Mouse (Mus musculus) embryonic facial prominence, embryonic 10.5 days (tissue): ENCODE data around the gene Gm11020. TPM values are rescaled to one million over a fixed set of nuclear protein-coding genes. Genes with fewer than 3 reads are reported as not detected.
"Not testable (repeated sequence)": the region's sequence is repeated elsewhere in the genome, so short reads cannot be mapped to it uniquely, and the experiment has no call there.

Source experiments
- DNase-seq: peaks from one replicate; pipeline ENCODE4 v3.0.0-alpha.2; 2017; ENCODE audit warnings: low spot score
- H3K27ac ChIP-seq: fragments of 300-500 bp; sonication (generic); replicated peaks from 2 replicates; pipeline ENCODE4 v1.5.1; 2016; ENCODE audit warnings: mild to moderate bottlenecking
- H3K27me3 ChIP-seq: fragments of 300-500 bp; sonication (generic); replicated peaks from 2 replicates; pipeline ENCODE4 v1.6.1; 2016; ENCODE audit warnings: low read depth, mild to moderate bottlenecking; ENCODE audit not compliant: poor library complexity, severe bottlenecking
- H3K36me3 ChIP-seq: fragments of 300-500 bp; sonication (generic); replicated peaks from 2 replicates; pipeline ENCODE4 v1.6.1; 2016; ENCODE audit warnings: mild to moderate bottlenecking, moderate library complexity
- H3K4me1 ChIP-seq: fragments of 300-500 bp; sonication (generic); 2 replicates; pipeline ENCODE4 v1.6.1; 2016
- H3K4me3 ChIP-seq: fragments of 300-500 bp; sonication (generic); 2 replicates; pipeline ENCODE4 v1.5.1; 2016; ENCODE audit warnings: mild to moderate bottlenecking, moderate library complexity
- H3K9me3 ChIP-seq: fragments of 300-500 bp; sonication (generic); 2 replicates; pipeline ENCODE4 v1.6.1; 2016; ENCODE audit warnings: mild to moderate bottlenecking
- WGBS: fragments of 180-500 bp; shearing (Covaris S2); methylation state at CpG from one replicate; pipeline ENCODE4 v1.1.7; 2016; 5-methylcytosine and 5-hydroxymethylcytosine counted together
- polyA plus RNA-seq: library from polyadenylated mRNA; unstranded; fragments of >200 nt; fragmentation: Nextera tagmentation; extraction: Ambion mirVana; gene quantifications from 2 replicates; pipeline ENCODE4 v1.2.1, GENCODE M21; 2016

Gene Gm11020
- polyA plus RNA-seq = not detected in 2 replicates

DNA sequence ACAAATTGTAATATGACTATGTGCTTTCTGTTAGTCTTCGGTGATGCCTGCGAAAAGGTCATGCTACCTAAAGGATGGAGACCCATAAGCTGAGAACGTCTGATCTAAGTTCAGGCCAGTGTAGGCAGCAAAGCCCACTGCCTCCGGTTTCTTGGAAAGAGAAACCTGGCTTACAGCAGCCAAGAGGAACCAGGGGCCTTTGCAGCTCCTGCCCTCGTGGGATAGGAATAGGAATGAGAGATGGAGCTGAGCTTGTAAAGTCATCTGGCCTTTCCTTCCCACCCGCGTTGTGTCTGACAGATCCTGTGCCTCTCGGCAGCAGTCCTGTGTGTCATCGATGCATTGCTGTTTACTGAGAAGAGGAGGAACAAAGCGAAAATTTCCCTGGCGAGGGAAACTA, at the start of gene Gm11020:
TSS of gene Gm11020 (plus strand) at position 301 of the 400 bp plus-strand sequence.
- not testable (repeated sequence) for H3K4me1 ChIP-seq, H3K9me3 ChIP-seq, H3K27me3 ChIP-seq, H3K27ac ChIP-seq, DNase-seq, H3K4me3 ChIP-seq, H3K36me3 ChIP-seq
- 82% methylated on average over 11 of the region's 11 CpGs for WGBS

DNA sequence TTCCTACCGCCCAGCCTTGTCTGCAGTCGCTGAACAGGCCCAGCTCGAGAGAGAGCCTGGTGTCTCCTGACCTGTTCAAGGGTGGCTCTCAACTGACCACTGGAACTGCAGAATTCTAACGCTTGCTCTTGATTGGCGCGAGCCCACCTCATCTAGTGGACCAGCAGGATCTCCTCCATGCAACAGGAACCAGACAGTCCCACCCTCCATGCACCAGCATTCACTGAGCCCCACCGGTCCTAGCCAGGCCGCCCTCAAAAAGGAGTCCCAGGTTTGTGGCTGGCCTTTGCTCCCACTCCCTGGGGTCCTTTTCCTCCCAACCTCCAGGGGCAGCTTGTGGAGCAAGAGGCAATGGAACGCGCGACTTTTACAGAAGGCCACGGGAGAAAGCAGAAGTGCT, 28.3 kb upstream of the Gm11020 start, which contains the start of gene Cmtm2a:
TSS of gene Cmtm2a (minus strand) at position 101 of the 400 bp plus-strand sequence.
- H3K9me3 ChIP-seq, H3K27me3 ChIP-seq, DNase-seq, H3K4me1 ChIP-seq, H3K36me3 ChIP-seq, H3K27ac ChIP-seq, H3K4me3 ChIP-seq: not testable (repeated sequence)
- WGBS = 88% methylated on average over 12 of the region's 12 CpGs

DNA sequence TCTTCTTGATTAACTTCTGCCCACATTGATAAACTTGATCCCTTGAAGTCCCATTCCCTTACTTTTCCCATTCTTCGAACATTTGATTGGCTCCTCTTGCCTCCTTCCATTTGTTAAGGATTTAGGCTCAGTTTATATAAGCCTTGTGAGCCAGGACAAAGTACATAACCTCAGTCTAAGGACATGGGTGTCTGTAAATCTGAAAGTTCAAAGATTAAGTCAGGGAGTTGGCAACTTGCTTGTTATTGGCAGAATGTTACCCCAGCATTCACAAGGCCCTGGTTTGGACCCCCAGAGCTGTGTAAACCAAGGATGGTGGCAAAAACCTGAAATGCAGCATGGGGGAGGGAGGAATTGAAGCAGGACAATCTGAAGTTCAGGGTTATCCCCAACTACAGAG, 27.0 kb upstream of the Gm11020 start:
- no peak for DNase-seq
- 90% methylated on average over 1 of the region's 1 CpGs for WGBS
- no peaks in the 10 kb centered on the region for H3K9me3 ChIP-seq
- H3K4me3 ChIP-seq = no peak overlapping the region
- no peak overlapping the region for H3K27ac ChIP-seq
- no peaks in the 10 kb centered on the region for H3K36me3 ChIP-seq
- H3K27me3 ChIP-seq = no peaks in the 10 kb centered on the region
- peaks cover 3% of the 10 kb centered on the region; the same call in 1 of the 2 replicates for H3K4me1 ChIP-seq

DNA sequence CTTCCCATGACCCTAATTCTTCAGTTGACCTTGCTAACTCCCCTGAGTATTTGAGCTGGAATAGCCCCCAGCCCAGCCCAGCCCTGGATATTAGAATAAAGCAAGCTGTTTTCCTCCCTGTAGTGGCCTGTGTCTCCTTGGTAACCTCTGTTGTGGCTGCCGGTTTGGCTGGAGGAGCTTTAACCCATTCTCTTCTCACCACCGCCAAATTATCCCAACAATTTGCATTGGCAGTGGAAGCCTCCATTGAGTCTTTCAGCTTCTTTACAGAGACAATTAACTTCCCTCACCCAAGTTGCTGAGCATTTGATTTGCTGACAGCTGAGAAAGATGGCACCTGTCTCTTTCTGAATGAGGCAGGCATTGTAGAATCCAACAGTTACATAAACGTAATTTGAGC, 19.8 kb upstream of the Gm11020 start:
- H3K27me3 ChIP-seq, H3K4me3 ChIP-seq, H3K9me3 ChIP-seq, H3K27ac ChIP-seq, H3K36me3 ChIP-seq: not testable (repeated sequence)
- peaks cover 16% of the 10 kb centered on the region for H3K4me1 ChIP-seq
- 14% methylated on average over 3 of the region's 3 CpGs for WGBS
- peak; percentile 37 for DNase-seq

DNA sequence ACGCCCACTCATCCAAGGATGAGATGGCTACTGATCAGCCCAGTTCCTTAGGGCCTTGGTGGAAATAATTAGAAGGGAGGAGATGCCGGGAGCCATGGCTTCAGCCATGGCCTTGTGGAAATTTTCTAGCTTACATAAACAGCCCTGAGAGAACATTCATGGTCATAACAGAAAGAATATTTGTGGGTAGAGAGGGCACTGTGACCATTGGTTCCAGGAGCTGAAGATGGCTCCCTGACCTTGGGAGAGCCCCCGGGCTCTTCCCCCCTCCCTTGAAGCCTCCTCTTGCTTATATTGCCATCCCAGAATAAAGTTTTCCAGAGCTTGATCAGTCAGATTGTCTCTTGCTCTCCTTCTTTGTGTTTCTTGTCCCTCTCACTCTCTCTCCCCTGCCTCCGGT, 18.8 kb upstream of the Gm11020 start:
- DNase-seq, H3K27ac ChIP-seq, H3K27me3 ChIP-seq, H3K4me3 ChIP-seq, H3K9me3 ChIP-seq, H3K36me3 ChIP-seq: not testable (repeated sequence)
- peaks cover 13% of the 10 kb centered on the region for H3K4me1 ChIP-seq
- 87% methylated on average over 4 of the region's 4 CpGs for WGBS

DNA sequence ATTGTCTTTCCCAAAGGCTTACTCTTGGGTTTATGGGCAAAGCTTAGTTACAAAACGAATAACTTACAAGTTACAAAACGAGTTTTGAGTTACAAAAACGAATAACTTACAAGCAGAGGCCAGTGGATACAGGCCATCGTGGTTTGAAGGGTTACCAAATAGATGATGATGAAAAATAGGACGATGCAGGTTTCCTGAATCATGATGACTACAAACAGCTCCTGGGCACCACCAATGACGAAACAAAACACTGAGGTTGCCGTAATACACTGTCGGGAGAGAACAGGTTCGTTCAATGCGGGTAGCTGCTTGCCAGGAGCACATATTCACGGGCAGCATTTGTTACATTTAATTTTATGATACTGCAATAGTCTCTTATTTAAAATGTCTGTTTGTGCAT, 16.4 kb upstream of the Gm11020 start:
- no peak overlapping the region for H3K4me3 ChIP-seq
- no peaks in the 10 kb centered on the region for H3K9me3 ChIP-seq
- H3K27ac ChIP-seq = no peak overlapping the region
- 88% methylated on average over 11 of the region's 11 CpGs for WGBS
- H3K27me3 ChIP-seq = no peaks in the 10 kb centered on the region
- peaks cover 13% of the 10 kb centered on the region for H3K4me1 ChIP-seq
- no peak for DNase-seq
- no peaks in the 10 kb centered on the region for H3K36me3 ChIP-seq

DNA sequence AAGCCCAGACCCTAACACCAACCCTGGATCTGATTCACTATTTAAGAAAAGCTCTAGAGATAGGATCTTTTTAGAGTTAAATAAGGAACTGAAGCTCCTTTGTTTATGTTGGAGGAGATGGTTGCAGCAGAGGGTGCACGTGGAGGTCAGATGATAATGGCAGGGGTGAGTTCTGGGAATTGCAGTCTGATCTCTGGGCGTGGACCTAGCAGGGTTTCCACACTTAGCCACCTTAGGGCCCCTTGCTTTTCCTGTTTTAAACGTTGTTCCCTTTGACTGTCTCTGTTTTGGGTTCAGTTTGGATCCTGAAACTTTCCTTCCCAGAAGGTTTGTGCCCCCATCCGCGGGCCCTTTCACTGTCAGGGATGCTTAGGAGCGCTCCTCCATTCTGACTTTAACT, 13.0 kb upstream of the Gm11020 start:
- WGBS = 56% methylated on average over 6 of the region's 6 CpGs
- H3K4me1 ChIP-seq, H3K27me3 ChIP-seq, H3K27ac ChIP-seq, H3K4me3 ChIP-seq, DNase-seq, H3K36me3 ChIP-seq, H3K9me3 ChIP-seq: not testable (repeated sequence)

DNA sequence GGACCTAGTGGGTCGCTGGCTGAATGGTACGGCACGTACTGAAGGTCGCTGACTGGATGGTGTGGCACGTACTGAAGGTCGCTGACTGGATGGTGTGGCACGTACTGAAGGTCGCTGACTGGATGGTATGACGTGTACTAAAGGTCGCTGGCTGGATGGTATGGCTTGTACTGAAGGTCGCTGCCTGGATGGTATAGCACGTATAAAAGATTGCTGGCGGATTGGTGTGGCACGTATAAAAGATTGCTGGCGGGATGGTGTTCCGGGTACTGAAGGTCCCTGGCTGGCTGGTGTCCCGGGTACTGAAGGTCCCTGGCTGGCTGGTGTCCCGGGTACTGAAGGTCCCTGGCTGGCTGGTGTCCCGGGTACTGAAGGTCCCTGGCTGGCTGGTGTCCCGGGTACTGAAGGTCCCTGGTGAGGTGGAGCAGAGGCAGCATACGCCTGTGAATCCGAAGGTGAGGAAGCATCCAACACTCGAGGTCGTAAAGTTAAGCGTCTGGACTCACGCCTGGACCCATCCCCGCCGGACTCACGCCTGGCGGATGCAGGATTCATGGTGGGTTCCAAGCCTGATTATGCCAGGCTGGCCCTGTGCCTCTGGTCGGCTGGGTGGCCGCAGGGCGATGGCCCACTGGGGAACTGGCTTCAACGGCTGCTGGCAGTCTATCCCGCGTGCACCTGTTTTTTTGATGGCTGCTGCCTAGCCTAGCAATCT, 11.8 kb upstream of the Gm11020 start, which contains the start of the genes Gm45711 and Cmtm1:
TSS of gene Gm45711 (minus strand) at position 641 of the 715 bp plus-strand sequence.
TSS of gene Cmtm1 (minus strand) at position 705 of the 715 bp plus-strand sequence.
- not testable (repeated sequence) for H3K4me1 ChIP-seq, H3K36me3 ChIP-seq, H3K27me3 ChIP-seq, DNase-seq, H3K4me3 ChIP-seq, H3K9me3 ChIP-seq, H3K27ac ChIP-seq
- 90% methylated on average over 36 of the region's 36 CpGs for WGBS

DNA sequence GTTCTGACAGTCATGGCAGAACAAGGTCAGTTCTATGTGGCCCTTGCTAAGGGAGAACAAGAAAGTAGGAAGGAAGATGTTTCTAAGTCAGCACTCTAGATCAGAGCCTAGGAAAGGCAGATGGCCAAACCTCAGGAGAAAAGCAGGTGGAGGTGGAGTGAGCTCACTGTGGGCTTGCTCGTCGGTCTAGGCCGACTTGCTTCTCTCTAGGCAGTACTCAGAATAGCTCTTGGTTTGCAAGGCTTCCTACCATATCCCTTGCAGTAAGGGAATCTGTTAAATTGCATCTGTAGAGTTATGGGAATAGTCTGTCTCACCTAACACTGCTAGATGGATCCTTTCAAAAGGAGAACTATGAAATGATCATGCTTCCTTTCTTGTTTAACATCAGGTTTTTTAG, 9.3 kb upstream of the Gm11020 start:
- not testable (repeated sequence) for H3K27ac ChIP-seq, H3K9me3 ChIP-seq, H3K27me3 ChIP-seq, H3K4me3 ChIP-seq, H3K36me3 ChIP-seq, DNase-seq, H3K4me1 ChIP-seq
- 90% methylated on average over 3 of the region's 3 CpGs for WGBS

DNA sequence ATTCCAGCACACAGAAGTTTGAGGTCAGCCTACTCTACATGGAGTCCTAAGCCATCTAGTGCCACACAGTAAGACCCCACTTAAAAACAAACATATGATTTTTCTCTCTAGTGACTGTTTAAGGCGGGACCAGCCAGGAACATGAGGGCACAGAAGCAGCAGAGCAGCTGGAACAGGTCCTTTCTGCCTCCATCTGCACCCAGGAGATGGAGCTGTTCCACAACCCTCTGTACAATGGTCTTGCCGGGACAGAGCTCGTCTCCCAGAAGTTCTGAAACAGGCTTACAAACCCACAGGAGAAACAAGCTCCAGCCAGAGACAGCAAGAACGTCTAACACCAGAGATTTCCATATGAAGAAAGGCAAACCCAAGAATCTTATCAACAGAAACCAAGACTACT, 8.1 kb upstream of the Gm11020 start:
- WGBS = 79% methylated on average over 4 of the region's 4 CpGs
- H3K4me1 ChIP-seq = no peaks in the 10 kb centered on the region
- no peaks in the 10 kb centered on the region for H3K27me3 ChIP-seq
- H3K27ac ChIP-seq = no peak overlapping the region
- DNase-seq = no peak
- no peaks in the 10 kb centered on the region for H3K36me3 ChIP-seq
- H3K4me3 ChIP-seq = no peak overlapping the region
- no peaks in the 10 kb centered on the region for H3K9me3 ChIP-seq

DNA sequence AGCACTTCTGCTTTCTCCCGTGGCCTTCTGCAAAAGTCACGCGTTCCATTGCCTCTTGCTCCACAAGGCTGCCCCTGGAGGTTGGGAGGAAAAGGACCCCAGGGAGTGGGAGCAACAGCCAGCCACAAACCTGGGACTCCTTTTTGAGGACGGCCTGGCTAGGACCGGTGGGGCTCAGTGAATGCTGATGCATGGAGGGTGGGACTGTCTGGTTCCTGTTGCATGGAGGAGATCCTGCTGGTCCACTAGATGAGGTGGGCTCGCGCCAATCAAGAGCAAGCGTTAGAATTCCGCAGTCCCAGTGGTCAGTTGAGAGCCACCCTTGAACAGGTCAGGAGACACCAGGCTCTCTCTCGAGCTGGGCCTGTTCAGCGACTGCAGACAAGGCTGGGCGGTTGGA, 563 bp downstream of the Gm11020 start, which contains the start of gene Cmtm2b:
TSS of gene Cmtm2b (plus strand) at position 301 of the 400 bp plus-strand sequence.
- not testable (repeated sequence) for H3K9me3 ChIP-seq, H3K36me3 ChIP-seq, H3K27me3 ChIP-seq, H3K4me3 ChIP-seq, H3K27ac ChIP-seq, DNase-seq, H3K4me1 ChIP-seq
- 86% methylated on average over 12 of the region's 12 CpGs for WGBS

DNA sequence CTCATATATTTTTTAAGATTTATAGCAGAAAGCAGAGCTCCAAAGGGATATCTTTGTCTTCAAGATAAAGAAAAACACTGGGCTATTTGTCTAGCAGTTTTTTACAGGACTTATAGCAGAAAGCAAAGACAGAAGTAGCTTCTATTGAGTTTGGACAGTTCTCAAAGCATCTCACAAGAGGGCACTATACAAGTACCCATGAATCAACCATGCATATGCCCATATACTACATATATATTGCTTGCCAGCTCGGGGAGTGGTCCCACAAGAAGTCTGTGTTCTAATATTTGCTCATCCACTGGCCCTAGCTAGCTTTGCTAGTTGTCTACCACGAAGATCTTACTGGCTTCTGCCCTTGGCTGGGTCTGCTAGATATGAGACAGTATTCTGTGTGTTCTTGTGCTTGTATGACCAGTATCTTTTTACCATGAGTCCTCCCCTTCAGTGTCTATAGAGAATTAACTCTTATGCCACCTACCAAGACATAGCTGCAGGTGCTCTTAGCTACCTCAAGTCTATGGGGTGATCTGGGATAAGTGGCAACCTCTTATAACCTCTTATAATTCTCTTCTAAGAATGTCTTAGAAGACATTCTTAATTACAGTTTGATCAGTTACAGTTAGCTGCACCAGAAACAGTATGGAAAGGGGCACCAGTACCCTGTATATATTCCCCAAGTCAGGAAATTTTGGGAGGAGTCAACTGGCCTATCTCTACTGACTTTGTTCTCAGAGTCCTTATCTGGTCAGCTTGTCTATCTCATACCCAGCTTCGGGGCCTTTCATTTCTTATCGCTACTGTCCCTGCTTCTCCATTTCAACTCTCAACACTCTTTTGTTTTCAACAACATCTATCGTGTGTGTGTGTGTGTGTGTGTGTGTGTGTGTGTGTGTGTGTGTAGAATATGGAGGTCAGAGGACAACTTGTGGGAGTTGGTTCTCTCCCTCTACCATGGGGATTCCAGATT, 11.6 kb downstream of the Gm11020 start:
- H3K4me3 ChIP-seq = no peak overlapping the region
- no peaks in the 10 kb centered on the region for H3K36me3 ChIP-seq
- WGBS = 79% methylated on average over 5 of the region's 5 CpGs
- H3K9me3 ChIP-seq = no peaks in the 10 kb centered on the region
- H3K4me1 ChIP-seq = no peaks in the 10 kb centered on the region
- no peak overlapping the region for H3K27ac ChIP-seq
- peak; percentile 4 for DNase-seq
- no peaks in the 10 kb centered on the region for H3K27me3 ChIP-seq
